Mouse (Mus musculus) cortical plate, adult 2 months (tissue): ENCODE results near the gene Nsl1.

ENCODE experiments used
- CTCF ChIP-seq: fragments of 200-500 bp; IDR thresholded peaks from 2 replicates; pipeline ENCODE4 v1.5.1; 2011; ENCODE audit warnings: mild to moderate bottlenecking, control low read depth, low read length; ENCODE audit not compliant: insufficient read depth; ENCODE audit errors: extremely low read depth
- POLR2A ChIP-seq: fragments of 200-500 bp; IDR thresholded peaks from 2 replicates; pipeline ENCODE4 v1.6.1; 2011; ENCODE audit warnings: mild to moderate bottlenecking, low read length, control low read depth; ENCODE audit not compliant: insufficient read depth; ENCODE audit errors: extremely low read depth

DNA sequence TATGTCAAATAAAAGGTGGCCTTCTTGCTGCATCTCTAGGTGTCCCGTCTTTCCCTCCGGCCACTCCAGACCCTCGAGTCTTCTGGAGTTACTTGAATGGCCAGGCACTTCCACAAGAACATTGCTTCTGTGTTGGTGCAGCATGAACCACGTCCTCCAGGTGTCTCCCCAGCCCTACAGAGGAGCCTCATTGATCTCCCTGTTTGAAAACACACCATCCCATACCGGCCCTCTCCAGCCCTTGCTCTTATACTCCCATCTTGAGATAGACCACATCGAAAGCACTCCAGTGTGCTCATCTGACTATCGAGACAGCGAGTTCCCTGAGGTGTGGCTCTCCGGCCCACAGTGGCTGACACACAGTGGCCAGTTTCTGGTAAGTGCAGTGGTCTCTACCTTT lies 32.2 kb downstream of the Nsl1 start:
- TF ChIP-seq CTCF (peak; percentile 65), POLR2A (no peak)
